Mouse (Mus musculus) forebrain, embryonic 15.5 days (tissue): Measurements from ENCODE around the gene Cnga1. TPM values are rescaled to one million over a fixed set of nuclear protein-coding genes. Genes with fewer than 3 reads are reported as not detected.

Experiments used
- ATAC-seq: fragments of 200-750 bp; cut with Nextera tagmentation; replicated peaks from 2 replicates; pipeline ENCODE4 v1.8.0; 2017; ENCODE audit warnings: mild to moderate bottlenecking, moderate TSS enrichment, moderate library complexity
- H3K27ac ChIP-seq: fragments of 300-500 bp; sonication (generic); replicated peaks from 2 replicates; pipeline ENCODE4 v1.5.1; 2015; ENCODE audit warnings: mild to moderate bottlenecking, inconsistent platforms
- H3K27me3 ChIP-seq: fragments of 300-500 bp; sonication (generic); 2 replicates; pipeline ENCODE4 v1.6.1; 2015; ENCODE audit warnings: inconsistent platforms
- H3K36me3 ChIP-seq: fragments of 300-500 bp; sonication (generic); 2 replicates; pipeline ENCODE4 v1.6.1; 2015; ENCODE audit warnings: mild to moderate bottlenecking, inconsistent platforms
- H3K4me1 ChIP-seq: fragments of 300-500 bp; sonication (generic); 2 replicates; pipeline ENCODE4 v1.6.1; 2015; ENCODE audit warnings: inconsistent platforms
- H3K4me2 ChIP-seq: fragments of 300-500 bp; sonication (generic); replicated peaks from 2 replicates; pipeline ENCODE4 v1.6.1; 2015; ENCODE audit warnings: mild to moderate bottlenecking, inconsistent platforms
- H3K4me3 ChIP-seq: fragments of 300-500 bp; sonication (generic); 2 replicates; pipeline ENCODE4 v1.5.1; 2015; ENCODE audit warnings: mild to moderate bottlenecking, inconsistent platforms
- H3K9ac ChIP-seq: fragments of 300-500 bp; sonication (generic); replicated peaks from 2 replicates; pipeline ENCODE4 v1.6.1; 2015; ENCODE audit warnings: mild to moderate bottlenecking, inconsistent platforms
- H3K9me3 ChIP-seq: fragments of 300-500 bp; sonication (generic); 2 replicates; pipeline ENCODE4 v1.6.1; 2016; ENCODE audit warnings: inconsistent platforms
- WGBS: fragments of 180-500 bp; shearing (Covaris S2); methylation state at CpG from one replicate; pipeline ENCODE4 v1.1.7; 2015; ENCODE audit warnings: mixed read lengths; 5-methylcytosine and 5-hydroxymethylcytosine counted together
- polyA plus RNA-seq: library from polyadenylated mRNA; unstranded; fragments of >200 nt; fragmentation: Nextera tagmentation; extraction: Ambion mirVana; gene quantifications from 2 replicates; pipeline ENCODE4 v1.2.1, GENCODE M21; 2015

The Cnga1 gene
- polyA plus RNA-seq, 1 experiment from 2014 or later: not detected

- Histone ChIP-seq H3K27me3 (no peaks in the 10 kb centered on the region), H3K27ac (no peak overlapping the region), H3K4me1 (no peaks in the 10 kb centered on the region), H3K9ac (no peak overlapping the region), H3K9me3 (no peaks in the 10 kb centered on the region), H3K4me3 (no peak overlapping the region), H3K36me3 (no peaks in the 10 kb centered on the region), H3K4me2 (no peak overlapping the region)
- no peak for ATAC-seq
- 91% methylated on average over 13 of the region's 13 CpGs for WGBS
These were observed 14.3 kb upstream of the Cnga1 start for GRCm38 (mm10) chr5:72658375-72658774.

- ATAC-seq: no peak
- H3K36me3 ChIP-seq: no peaks in the 10 kb centered on the region
- H3K9ac ChIP-seq: no peak overlapping the region
- no peaks in the 10 kb centered on the region for H3K27me3 ChIP-seq
- WGBS: 66% methylated on average over 7 of the region's 7 CpGs
- H3K27ac ChIP-seq: no peak overlapping the region
- no peaks in the 10 kb centered on the region for H3K4me1 ChIP-seq
- no peak overlapping the region for H3K4me2 ChIP-seq
- no peak overlapping the region for H3K4me3 ChIP-seq
- H3K9me3 ChIP-seq: no peaks in the 10 kb centered on the region
These were observed 12.3 kb upstream of the Cnga1 start for GRCm38 (mm10) chr5:72656270-72656791.

- H3K9ac ChIP-seq: no peak overlapping the region
- no peak overlapping the region for H3K27ac ChIP-seq
- no peaks in the 10 kb centered on the region for H3K9me3 ChIP-seq
- 0 out of 2 replicates have a peak, but pooled peaks cover 1% of the 10 kb centered on the region for H3K4me1 ChIP-seq
- ATAC-seq: peak; percentile 72
- 51% methylated on average over 10 of the region's 10 CpGs for WGBS
- no peaks in the 10 kb centered on the region for H3K36me3 ChIP-seq
- no peak overlapping the region for H3K4me2 ChIP-seq
- H3K4me3 ChIP-seq: no peak overlapping the region
- peaks cover 8% of the 10 kb centered on the region; the same call in 1 of the 2 replicates for H3K27me3 ChIP-seq
These were observed 9.1 kb upstream of the Cnga1 start for GRCm38 (mm10) chr5:72653068-72653674.

GRCm38 (mm10) chr5:72648987-72649735 lies 5.1 kb upstream of the Cnga1 start:
- H3K27ac ChIP-seq: no peak overlapping the region
- no peaks in the 10 kb centered on the region for H3K9me3 ChIP-seq
- H3K27me3 ChIP-seq: peaks cover 28% of the 10 kb centered on the region; the same call in 1 of the 2 replicates
- H3K4me2 ChIP-seq: no peak overlapping the region
- no peak for ATAC-seq
- no peak overlapping the region for H3K4me3 ChIP-seq
- no peaks in the 10 kb centered on the region for H3K36me3 ChIP-seq
- H3K9ac ChIP-seq: no peak overlapping the region
- H3K4me1 ChIP-seq: peaks cover 13% of the 10 kb centered on the region
- WGBS: 90% methylated on average over 9 of the region's 9 CpGs

- WGBS: 7% methylated on average over 18 of the region's 18 CpGs
- Histone ChIP-seq H3K4me3 (peak overlapping the region; percentile 51), H3K27me3 (peaks cover 28% of the 10 kb centered on the region; the same call in 1 of the 2 replicates), H3K4me1 (peaks cover 13% of the 10 kb centered on the region), H3K4me2 (peak overlapping the region; percentile 91), H3K9ac (peak overlapping the region; percentile 38; the same call in 1 of the 2 replicates), H3K36me3 (no peaks in the 10 kb centered on the region), H3K27ac (no peak overlapping the region), H3K9me3 (no peaks in the 10 kb centered on the region)
- ATAC-seq: peak; percentile 44
These were observed 4.0 kb upstream of the Cnga1 start for GRCm38 (mm10) chr5:72647958-72648595.

- Histone ChIP-seq H3K9me3 (no peaks in the 10 kb centered on the region), H3K27ac (no peak within 1 kb of the TSS), H3K4me2 (peak within 1 kb of the TSS; percentile 91), H3K4me3 (peak within 1 kb of the TSS; percentile 51), H3K9ac (peak within 1 kb of the TSS; percentile 38), H3K36me3 (no peaks in the 10 kb centered on the region), H3K4me1 (peaks cover 13% of the 10 kb centered on the region), H3K27me3 (peaks cover 28% of the 10 kb centered on the region; the same call in 1 of the 2 replicates)
- WGBS: under 1% methylated on average over 25 of the region's 25 CpGs
- peak; percentile 97 for ATAC-seq
These were observed 3.4 kb upstream of the Cnga1 start, which contains the start of gene Nipal1 for GRCm38 (mm10) chr5:72647418-72647907. Gene Nipal1, plus strand, starts transcription at chr5:72647795.

- no peaks in the 10 kb centered on the region for H3K9me3 ChIP-seq
- peaks cover 13% of the 10 kb centered on the region for H3K4me1 ChIP-seq
- H3K4me3 ChIP-seq: peak overlapping the region; percentile 51
- H3K4me2 ChIP-seq: peak overlapping the region; percentile 91
- H3K36me3 ChIP-seq: no peaks in the 10 kb centered on the region
- H3K27me3 ChIP-seq: peaks cover 28% of the 10 kb centered on the region; the same call in 1 of the 2 replicates
- H3K9ac ChIP-seq: peak overlapping the region; percentile 38; the same call in 1 of the 2 replicates
- ATAC-seq: 0 out of 2 replicates have a peak, but pooled peaks have one; percentile 3
- WGBS: 32% methylated on average over 10 of the region's 10 CpGs
- H3K27ac ChIP-seq: no peak overlapping the region
These were observed 2.9 kb upstream of the Cnga1 start for GRCm38 (mm10) chr5:72646996-72647395.

GRCm38 (mm10) chr5:72646131-72646530 lies 2.1 kb upstream of the Cnga1 start:
- WGBS: 41% methylated on average over 10 of the region's 10 CpGs
- no peak overlapping the region for H3K9ac ChIP-seq
- H3K4me3 ChIP-seq: no peak overlapping the region
- peaks cover 13% of the 10 kb centered on the region for H3K4me1 ChIP-seq
- H3K27ac ChIP-seq: no peak overlapping the region
- no peaks in the 10 kb centered on the region for H3K9me3 ChIP-seq
- H3K4me2 ChIP-seq: no peak overlapping the region
- no peaks in the 10 kb centered on the region for H3K36me3 ChIP-seq
- no peak for ATAC-seq
- H3K27me3 ChIP-seq: peaks cover 28% of the 10 kb centered on the region; the same call in 1 of the 2 replicates

GRCm38 (mm10) chr5:72643655-72644054 lies 420 bp downstream of the Cnga1 start:
- H3K4me1 ChIP-seq: peaks cover 13% of the 10 kb centered on the region
- WGBS: 49% methylated on average over 7 of the region's 7 CpGs
- no peaks in the 10 kb centered on the region for H3K9me3 ChIP-seq
- H3K4me2 ChIP-seq: no peak overlapping the region
- H3K4me3 ChIP-seq: no peak overlapping the region
- no peak for ATAC-seq
- no peaks in the 10 kb centered on the region for H3K36me3 ChIP-seq
- H3K9ac ChIP-seq: no peak overlapping the region
- H3K27ac ChIP-seq: no peak overlapping the region
- H3K27me3 ChIP-seq: peaks cover 25% of the 10 kb centered on the region; the same call in 1 of the 2 replicates

GRCm38 (mm10) chr5:72640072-72640471 lies 4.0 kb downstream of the Cnga1 start:
- no peak overlapping the region for H3K27ac ChIP-seq
- H3K27me3 ChIP-seq: peaks cover 6% of the 10 kb centered on the region; the same call in 1 of the 2 replicates
- H3K4me3 ChIP-seq: no peak overlapping the region
- H3K9ac ChIP-seq: no peak overlapping the region
- H3K9me3 ChIP-seq: no peaks in the 10 kb centered on the region
- no peaks in the 10 kb centered on the region for H3K36me3 ChIP-seq
- no peak overlapping the region for H3K4me2 ChIP-seq
- no peaks in the 10 kb centered on the region for H3K4me1 ChIP-seq
- ATAC-seq: no peak
- whole genome bisulfite sequencing: 97% methylated on average over 1 of the region's 1 CpGs

GRCm38 (mm10) chr5:72636576-72636975 lies 7.5 kb downstream of the Cnga1 start:
- ATAC-seq: no peak
- WGBS: 89% methylated on average over 3 of the region's 3 CpGs

More at GRCm38 (mm10) chr5:72636576-72636975, 7.5 kb downstream of the Cnga1 start:
- H3K4me1 ChIP-seq: no peaks in the 10 kb centered on the region
- no peak overlapping the region for H3K9ac ChIP-seq
- H3K27me3 ChIP-seq: no peaks in the 10 kb centered on the region
- H3K4me2 ChIP-seq: no peak overlapping the region
- no peak overlapping the region for H3K4me3 ChIP-seq
- no peaks in the 10 kb centered on the region for H3K36me3 ChIP-seq
- H3K27ac ChIP-seq: no peak overlapping the region
- no peaks in the 10 kb centered on the region for H3K9me3 ChIP-seq
